Mouse (Mus musculus): ENCODE measurements at regions not wholly inside any gene's neighbourhood (a gene's known extent, or its start where the extent isn't known, plus 50 kb on each side); places are given as distances from the start of the nearest gene placed in this dataset.
A peak's percentile ranks its signal among the peaks of the same experiment; 100 is the strongest.

GRCm38 (mm10) chr8:64319220-64319820 is 113.2 kb upstream of the Tll1 start:
- no peaks in the 10 kb centered on the region for H3K27me3 ChIP-seq (replicated peaks; ENCODE audit: control insufficient read depth, insufficient read depth, low read length)
- no peak overlapping the region for H3K27ac ChIP-seq (ENCODE audit: insufficient read depth, low read depth, low read length)
- no peak for DNase-seq
- H3K36me3 ChIP-seq (ENCODE audit: control insufficient read depth, insufficient read depth, low read length), result no peaks in the 10 kb centered on the region
- no peak overlapping the region for H3K4me3 ChIP-seq (ENCODE audit: insufficient read depth, low read depth, low read length)
- 46% methylated on average over 6 of the region's 6 CpGs for WGBS
- no peaks in the 10 kb centered on the region for H3K4me1 ChIP-seq (ENCODE audit: control insufficient read depth, insufficient read depth, low read length)
- TF ChIP-seq POLR2A (IDR thresholded peaks at IDR 0.05; ENCODE audit: low read depth, low read length) (no peak), CTCF (conservative IDR thresholded peaks at IDR 0.05; ENCODE audit: insufficient read depth, insufficient read length, low read depth, low read length) (no peak)

- H3K4me1 ChIP-seq (ENCODE audit: control insufficient read depth, insufficient read depth, low read length), result no peaks in the 10 kb centered on the region
- H3K4me3 ChIP-seq (ENCODE audit: insufficient read depth, low read depth, low read length), result no peak overlapping the region
- no peaks in the 10 kb centered on the region for H3K36me3 ChIP-seq (ENCODE audit: control insufficient read depth, insufficient read depth, low read length)
- H3K27ac ChIP-seq (ENCODE audit: insufficient read depth, low read depth, low read length), result peak overlapping the region; percentile 35; the same call in 1 of the 2 replicates
- 33% methylated on average over 10 of the region's 10 CpGs for WGBS
- peak; percentile 68 for DNase-seq
- TF ChIP-seq CTCF (conservative IDR thresholded peaks at IDR 0.05; ENCODE audit: insufficient read depth, insufficient read length, low read depth, low read length) (no peak), POLR2A (IDR thresholded peaks at IDR 0.05; ENCODE audit: low read depth, low read length) (no peak)
- H3K27me3 ChIP-seq (replicated peaks; ENCODE audit: control insufficient read depth, insufficient read depth, low read length), result no peaks in the 10 kb centered on the region
These were observed 112.6 kb upstream of the Tll1 start for GRCm38 (mm10) chr8:64318524-64319219.

- Histone ChIP-seq H3K27ac (ENCODE audit: insufficient read depth, low read depth, low read length) (no peak overlapping the region), H3K27me3 (replicated peaks; ENCODE audit: control insufficient read depth, insufficient read depth, low read length) (no peaks in the 10 kb centered on the region), H3K4me3 (ENCODE audit: insufficient read depth, low read depth, low read length) (no peak overlapping the region), H3K36me3 (ENCODE audit: control insufficient read depth, insufficient read depth, low read length) (no peaks in the 10 kb centered on the region), H3K4me1 (ENCODE audit: control insufficient read depth, insufficient read depth, low read length) (no peaks in the 10 kb centered on the region)
- no peak for DNase-seq
- TF ChIP-seq CTCF (conservative IDR thresholded peaks at IDR 0.05; ENCODE audit: insufficient read depth, insufficient read length, low read depth, low read length) (no peak), POLR2A (IDR thresholded peaks at IDR 0.05; ENCODE audit: low read depth, low read length) (no peak)
These were observed 111.7 kb upstream of the Tll1 start for GRCm38 (mm10) chr8:64317815-64318214.

- no peak for TF ChIP-seq POLR2A (IDR thresholded peaks at IDR 0.05; ENCODE audit: low read depth, low read length)
- no peak for TF ChIP-seq CTCF (conservative IDR thresholded peaks at IDR 0.05; ENCODE audit: insufficient read depth, insufficient read length, low read depth, low read length)
These were observed 101.9 kb upstream of the Tll1 start for GRCm38 (mm10) chr8:64307995-64308394.

GRCm38 (mm10) chr8:64282806-64283205 is 76.7 kb upstream of the Tll1 start:
- Histone ChIP-seq H3K27me3 (replicated peaks; ENCODE audit: control insufficient read depth, insufficient read depth, low read length) (no peaks in the 10 kb centered on the region), H3K27ac (ENCODE audit: insufficient read depth, low read depth, low read length) (no peak overlapping the region), H3K4me1 (ENCODE audit: control insufficient read depth, insufficient read depth, low read length) (no peaks in the 10 kb centered on the region), H3K36me3 (ENCODE audit: control insufficient read depth, insufficient read depth, low read length) (no peaks in the 10 kb centered on the region), H3K4me3 (ENCODE audit: insufficient read depth, low read depth, low read length) (no peak overlapping the region)
- TF ChIP-seq CTCF (conservative IDR thresholded peaks at IDR 0.05; ENCODE audit: insufficient read depth, insufficient read length, low read depth, low read length), result no peak
- WGBS, result 90% methylated on average over 6 of the region's 6 CpGs
- no peak for DNase-seq

More at GRCm38 (mm10) chr8:64307995-64308394, 101.9 kb upstream of the Tll1 start:
- Histone ChIP-seq H3K4me3 (ENCODE audit: insufficient read depth, low read depth, low read length) (no peak overlapping the region), H3K27ac (ENCODE audit: insufficient read depth, low read depth, low read length) (no peak overlapping the region), H3K4me1 (ENCODE audit: control insufficient read depth, insufficient read depth, low read length) (no peaks in the 10 kb centered on the region), H3K27me3 (replicated peaks; ENCODE audit: control insufficient read depth, insufficient read depth, low read length) (no peaks in the 10 kb centered on the region), H3K36me3 (ENCODE audit: control insufficient read depth, insufficient read depth, low read length) (no peaks in the 10 kb centered on the region)
- WGBS, result 82% methylated on average over 1 of the region's 1 CpGs
- no peak for DNase-seq

GRCm38 (mm10) chr8:64281598-64281997 is 75.5 kb upstream of the Tll1 start:
- TF ChIP-seq POLR2A (IDR thresholded peaks at IDR 0.05; ENCODE audit: low read depth, low read length) (no peak), CTCF (conservative IDR thresholded peaks at IDR 0.05; ENCODE audit: insufficient read depth, insufficient read length, low read depth, low read length) (no peak)
- WGBS, result 56% methylated on average over 3 of the region's 3 CpGs

GRCm38 (mm10) chr8:64280391-64280790 is 74.3 kb upstream of the Tll1 start:
- TF ChIP-seq CTCF (conservative IDR thresholded peaks at IDR 0.05; ENCODE audit: insufficient read depth, insufficient read length, low read depth, low read length), result no peak
- no peak for TF ChIP-seq POLR2A (IDR thresholded peaks at IDR 0.05; ENCODE audit: low read depth, low read length)
- peak; percentile 21 for DNase-seq
- Histone ChIP-seq H3K27me3 (replicated peaks; ENCODE audit: control insufficient read depth, insufficient read depth, low read length) (no peaks in the 10 kb centered on the region), H3K4me1 (ENCODE audit: control insufficient read depth, insufficient read depth, low read length) (no peaks in the 10 kb centered on the region), H3K4me3 (ENCODE audit: insufficient read depth, low read depth, low read length) (no peak overlapping the region), H3K36me3 (ENCODE audit: control insufficient read depth, insufficient read depth, low read length) (no peaks in the 10 kb centered on the region), H3K27ac (ENCODE audit: insufficient read depth, low read depth, low read length) (no peak overlapping the region)

More at GRCm38 (mm10) chr8:64281598-64281997, 75.5 kb upstream of the Tll1 start:
- H3K36me3 ChIP-seq (ENCODE audit: control insufficient read depth, insufficient read depth, low read length), result no peaks in the 10 kb centered on the region
- DNase-seq, result peak; percentile 17
- no peak overlapping the region for H3K27ac ChIP-seq (ENCODE audit: insufficient read depth, low read depth, low read length)
- H3K4me3 ChIP-seq (ENCODE audit: insufficient read depth, low read depth, low read length), result no peak overlapping the region
- no peaks in the 10 kb centered on the region for H3K4me1 ChIP-seq (ENCODE audit: control insufficient read depth, insufficient read depth, low read length)
- no peaks in the 10 kb centered on the region for H3K27me3 ChIP-seq (replicated peaks; ENCODE audit: control insufficient read depth, insufficient read depth, low read length)
